Mouse (Mus musculus) kidney, embryonic 14.5 days (tissue): ENCODE measurements at regions not wholly inside any gene's neighbourhood (a gene's known extent, or its start where the extent isn't known, plus 50 kb on each side); places are given as distances from the start of the nearest gene placed in this dataset.
"Not testable (repeated sequence)": the region's sequence is repeated elsewhere in the genome, so short reads cannot be mapped to it uniquely, and the experiment has no call there.

Experiments
- ATAC-seq: fragments of 200-750 bp; cut with Nextera tagmentation; 2 replicates; pipeline ENCODE4 v1.8.0; 2017; ENCODE audit warnings: moderate number of reproducible peaks, mild to moderate bottlenecking, moderate TSS enrichment, moderate library complexity; ENCODE audit not compliant: low FRiP score, low TSS enrichment
- H3K27ac ChIP-seq: fragments of 300-500 bp; sonication (generic); 2 replicates; pipeline ENCODE4 v1.5.1; 2014; ENCODE audit warnings: low read depth, mild to moderate bottlenecking, low read length, moderate library complexity, mixed read lengths
- H3K27me3 ChIP-seq: fragments of 300-500 bp; sonication (generic); 2 replicates; pipeline ENCODE4 v1.6.1; 2014; ENCODE audit warnings: mild to moderate bottlenecking, low read length; ENCODE audit not compliant: control insufficient read depth, insufficient read depth
- H3K36me3 ChIP-seq: fragments of 300-500 bp; sonication (generic); 2 replicates; pipeline ENCODE4 v1.6.1; 2014; ENCODE audit warnings: low read length, mixed read lengths; ENCODE audit not compliant: control insufficient read depth, insufficient read depth
- H3K4me1 ChIP-seq: fragments of 300-500 bp; sonication (generic); 2 replicates; pipeline ENCODE4 v1.6.1; 2014; ENCODE audit warnings: low read length, mixed read lengths; ENCODE audit not compliant: control insufficient read depth, insufficient read depth
- H3K4me2 ChIP-seq: fragments of 300-500 bp; sonication (generic); replicated peaks from 2 replicates; pipeline ENCODE4 v1.6.1; 2014; ENCODE audit warnings: low read depth, mild to moderate bottlenecking, low read length
- H3K4me3 ChIP-seq: fragments of 300-500 bp; sonication (generic); 2 replicates; pipeline ENCODE4 v1.5.1; 2014; ENCODE audit warnings: mild to moderate bottlenecking, low read length
- H3K9ac ChIP-seq: fragments of 300-500 bp; sonication (generic); 2 replicates; pipeline ENCODE4 v1.6.1; 2014; ENCODE audit warnings: low read depth, mild to moderate bottlenecking, low read length, moderate library complexity
- H3K9me3 ChIP-seq: fragments of 300-500 bp; sonication (generic); 2 replicates; pipeline ENCODE4 v1.6.1; 2016; ENCODE audit warnings: low read length; ENCODE audit not compliant: control insufficient read depth
- WGBS: fragments of 180-500 bp; shearing (Covaris S2); extraction: QIAGEN DNeasy Blood & Tissue Kit; methylation state at CpG from one replicate; pipeline ENCODE4 v1.1.7; 2014; 5-methylcytosine and 5-hydroxymethylcytosine counted together

DNA sequence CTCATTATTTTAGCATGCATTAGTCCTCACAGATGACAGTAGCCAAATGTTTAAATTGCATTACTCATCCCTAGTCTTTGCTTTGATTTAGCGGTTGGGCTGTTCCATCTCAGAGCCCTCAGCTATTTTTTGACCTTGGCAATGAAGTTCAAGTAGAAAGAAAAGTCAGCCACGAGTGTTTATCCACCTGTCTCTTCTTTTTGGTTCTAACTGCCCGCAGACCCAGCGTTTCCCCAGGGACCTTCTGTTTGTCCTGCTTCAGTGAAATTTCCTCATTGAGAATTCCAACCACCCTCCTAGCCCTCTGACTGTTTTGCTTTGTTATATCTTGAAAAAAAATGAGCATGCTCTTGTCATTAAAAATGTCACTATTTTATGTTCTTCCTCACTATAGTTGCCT lies 403.5 kb downstream of the Arl4a start:
- 52% methylated on average over 4 of the region's 4 CpGs for WGBS
- H3K36me3 ChIP-seq: no peaks in the 10 kb centered on the region
- H3K4me1 ChIP-seq: no peaks in the 10 kb centered on the region
- H3K4me2 ChIP-seq: no peak overlapping the region
- no peak overlapping the region for H3K9ac ChIP-seq
- no peaks in the 10 kb centered on the region for H3K27me3 ChIP-seq
- H3K9me3 ChIP-seq: no peaks in the 10 kb centered on the region
- no peak overlapping the region for H3K27ac ChIP-seq
- no peak for ATAC-seq
- no peak overlapping the region for H3K4me3 ChIP-seq

DNA sequence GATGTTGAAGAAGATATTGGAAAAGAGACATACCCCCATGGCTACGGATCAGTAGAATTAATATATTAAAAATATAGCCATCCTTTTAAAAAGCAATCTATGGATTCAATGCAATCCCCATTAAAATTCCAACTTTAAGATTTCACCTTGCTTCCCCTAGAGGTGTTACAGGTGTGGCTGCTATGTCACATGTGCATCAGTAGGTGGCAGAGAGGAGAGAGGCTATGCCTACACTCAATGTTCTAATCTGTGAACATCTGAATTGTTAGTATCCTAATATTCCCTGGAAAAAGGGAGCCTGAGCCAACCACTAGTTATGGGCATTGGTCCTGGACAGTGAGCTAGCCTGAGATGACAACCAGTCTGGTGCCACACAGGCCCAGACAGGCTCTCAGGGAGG lies 416.6 kb downstream of the Arl4a start:
- no peaks in the 10 kb centered on the region for H3K4me1 ChIP-seq
- no peak for ATAC-seq
- no peak overlapping the region for H3K9ac ChIP-seq
- no peak overlapping the region for H3K4me2 ChIP-seq
- no peak overlapping the region for H3K4me3 ChIP-seq
- H3K9me3 ChIP-seq: no peaks in the 10 kb centered on the region
- no peaks in the 10 kb centered on the region for H3K27me3 ChIP-seq
- 100% methylated on average over 1 of the region's 1 CpGs for WGBS
- H3K36me3 ChIP-seq: no peaks in the 10 kb centered on the region
- no peak overlapping the region for H3K27ac ChIP-seq

- ATAC-seq: no peak
- Histone ChIP-seq H3K27me3 (no peaks in the 10 kb centered on the region), H3K4me1 (no peaks in the 10 kb centered on the region)
Measured at GRCm38 (mm10) chr12:39605289-39605688, 432.5 kb downstream of the Arl4a start.

GRCm38 (mm10) chr12:39604723-39605122 lies 433.1 kb downstream of the Arl4a start:
- Histone ChIP-seq H3K4me3 (no peak overlapping the region), H3K27me3 (no peaks in the 10 kb centered on the region), H3K9ac (no peak overlapping the region), H3K4me1 (no peaks in the 10 kb centered on the region), H3K9me3 (no peaks in the 10 kb centered on the region), H3K36me3 (no peaks in the 10 kb centered on the region), H3K27ac (no peak overlapping the region), H3K4me2 (no peak overlapping the region)
- WGBS: 80% methylated on average over 4 of the region's 4 CpGs
- ATAC-seq: no peak

More at GRCm38 (mm10) chr12:39605289-39605688, 432.5 kb downstream of the Arl4a start:
- Histone ChIP-seq H3K4me2 (no peak overlapping the region), H3K36me3 (no peaks in the 10 kb centered on the region), H3K9me3 (no peaks in the 10 kb centered on the region), H3K27ac (no peak overlapping the region), H3K9ac (no peak overlapping the region), H3K4me3 (no peak overlapping the region)
- WGBS: 74% methylated on average over 3 of the region's 3 CpGs

DNA sequence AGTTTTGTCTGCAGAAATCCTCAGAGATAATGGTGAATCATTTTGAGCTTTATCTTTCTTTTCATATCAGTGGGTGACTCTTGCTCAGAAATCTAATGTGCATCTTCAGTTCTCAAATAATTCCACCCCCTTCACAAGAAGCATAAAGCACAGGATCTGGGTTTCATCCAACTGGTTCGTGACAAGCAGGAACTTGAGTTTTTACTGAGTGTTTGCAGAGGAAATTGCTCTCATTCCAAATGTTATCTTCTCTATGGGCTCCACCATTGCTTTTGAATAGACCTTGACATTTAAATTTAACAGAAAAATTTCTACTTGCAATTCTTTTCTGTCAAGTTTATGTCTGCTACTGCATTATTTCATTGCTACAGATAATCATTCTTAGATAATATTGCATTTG lies 443.1 kb downstream of the Arl4a start:
- ATAC-seq: no peak

GRCm38 (mm10) chr12:39593781-39594180 lies 444.0 kb downstream of the Arl4a start:
- ATAC-seq, H3K4me2 ChIP-seq: not testable (repeated sequence)

More for the DNA sequence above, 443.1 kb downstream of the Arl4a start:
- no peak overlapping the region for H3K4me2 ChIP-seq
- H3K27ac ChIP-seq: no peak overlapping the region
- H3K36me3 ChIP-seq: no peaks in the 10 kb centered on the region
- H3K4me3 ChIP-seq: no peak overlapping the region
- 40% methylated on average over 1 of the region's 1 CpGs for WGBS
- no peaks in the 10 kb centered on the region for H3K27me3 ChIP-seq
- no peak overlapping the region for H3K9ac ChIP-seq
- no peaks in the 10 kb centered on the region for H3K4me1 ChIP-seq
- H3K9me3 ChIP-seq: no peaks in the 10 kb centered on the region

GRCm38 (mm10) chr12:39587204-39587909 lies 450.5 kb downstream of the Arl4a start:
- no peak overlapping the region for H3K9ac ChIP-seq
- H3K4me3 ChIP-seq: no peak overlapping the region
- ATAC-seq: no peak

More at GRCm38 (mm10) chr12:39593781-39594180, 444.0 kb downstream of the Arl4a start:
- not testable (repeated sequence) for H3K36me3 ChIP-seq, H3K27ac ChIP-seq, H3K9ac ChIP-seq, H3K4me3 ChIP-seq, H3K9me3 ChIP-seq, H3K4me1 ChIP-seq, H3K27me3 ChIP-seq

GRCm38 (mm10) chr12:39586163-39586562 lies 451.7 kb downstream of the Arl4a start:
- ATAC-seq: no peak
- WGBS: 84% methylated on average over 4 of the region's 4 CpGs
- Histone ChIP-seq H3K27ac (no peak overlapping the region), H3K36me3 (no peaks in the 10 kb centered on the region), H3K9me3 (no peaks in the 10 kb centered on the region), H3K27me3 (no peaks in the 10 kb centered on the region), H3K4me1 (no peaks in the 10 kb centered on the region), H3K9ac (no peak overlapping the region), H3K4me2 (no peak overlapping the region), H3K4me3 (no peak overlapping the region)

More at GRCm38 (mm10) chr12:39587204-39587909, 450.5 kb downstream of the Arl4a start:
- Histone ChIP-seq H3K4me1 (no peaks in the 10 kb centered on the region), H3K4me2 (no peak overlapping the region), H3K27ac (no peak overlapping the region), H3K9me3 (no peaks in the 10 kb centered on the region), H3K27me3 (no peaks in the 10 kb centered on the region), H3K36me3 (no peaks in the 10 kb centered on the region)
- 69% methylated on average over 5 of the region's 5 CpGs for WGBS

DNA sequence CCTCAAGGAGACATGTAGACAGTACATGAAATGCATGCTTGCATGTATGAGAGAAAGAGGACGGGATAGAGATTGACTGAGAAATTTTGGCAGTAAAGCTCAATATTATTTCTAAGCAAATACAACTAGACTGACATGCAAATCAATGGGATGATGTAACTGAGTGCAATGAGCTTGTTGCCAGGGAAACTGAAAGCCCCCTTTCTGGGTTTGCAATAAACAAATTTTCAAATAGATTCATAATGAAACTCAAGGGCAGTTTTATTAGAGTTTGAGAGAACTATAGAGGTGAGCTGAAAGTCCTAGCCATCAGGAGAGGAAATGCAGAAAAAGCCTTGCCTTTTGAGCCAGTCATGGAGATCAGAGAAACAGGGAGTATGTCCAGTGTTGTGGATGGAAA lies 460.2 kb downstream of the Arl4a start:
- Histone ChIP-seq H3K27ac (no peak overlapping the region), H3K4me2 (no peak overlapping the region), H3K4me3 (no peak overlapping the region), H3K27me3 (no peaks in the 10 kb centered on the region), H3K9me3 (no peaks in the 10 kb centered on the region), H3K4me1 (no peaks in the 10 kb centered on the region), H3K36me3 (no peaks in the 10 kb centered on the region), H3K9ac (no peak overlapping the region)
- no peak for ATAC-seq
- 85% methylated on average over 1 of the region's 1 CpGs for WGBS
